Mouse (Mus musculus) liver, adult 2 months (tissue): Measurements from ENCODE around the gene Fbxo4.

Source experiments
- CTCF ChIP-seq: fragments of 200-500 bp; IDR thresholded peaks from 2 replicates; pipeline ENCODE4 v1.5.1; 2011; ENCODE audit warnings: low read depth, low read length, control low read depth
- POLR2A ChIP-seq: fragments of 200-500 bp; IDR thresholded peaks from 2 replicates; pipeline ENCODE4 v1.6.1; 2011; ENCODE audit warnings: low read length, control low read depth; ENCODE audit not compliant: insufficient read depth; ENCODE audit errors: extremely low read depth

- TF ChIP-seq CTCF = no peak
- no peak for TF ChIP-seq POLR2A
Observed at GRCm38 (mm10) chr15:3970193-3970592, 9.2 kb downstream of the Fbxo4 start.
